Mouse (Mus musculus) erythroblast, embryonic 14.5 days (primary cell): Measurements from ENCODE around the gene Ltn1.

ENCODE experiments used
- GATA1 ChIP-seq: IDR thresholded peaks from 2 replicates; pipeline ENCODE4 v1.6.1; 2012; ENCODE audit warnings: low read length, inconsistent platforms, mixed read lengths
- TAL1 ChIP-seq: IDR thresholded peaks from 3 replicates; pipeline ENCODE4 v1.6.1; 2012; ENCODE audit warnings: low read length, inconsistent platforms, mixed read lengths

GRCm38 (mm10) chr16:87348133-87348532 lies 84.3 kb downstream of the Ltn1 start:
- TF ChIP-seq TAL1 (no peak), GATA1 (no peak)
